Mouse (Mus musculus) ES-E14 (cell line): ENCODE results near the gene Rasa3.

Source experiments
- CHD2 ChIP-seq: IDR thresholded peaks from 2 replicates; pipeline ENCODE4 v1.6.1; 2014; ENCODE audit warnings: mild to moderate bottlenecking, low read depth, low read length, inconsistent platforms
- HCFC1 ChIP-seq: IDR thresholded peaks from 2 replicates; pipeline ENCODE4 v1.6.1; 2012; ENCODE audit warnings: low read length, inconsistent platforms, borderline replicate concordance; ENCODE audit not compliant: insufficient read depth
- ZC3H11A ChIP-seq: IDR thresholded peaks from 2 replicates; pipeline ENCODE4 v1.6.1; 2012; ENCODE audit warnings: low read depth, mild to moderate bottlenecking, inconsistent platforms, low read length, borderline replicate concordance
- ZNF384 ChIP-seq: IDR thresholded peaks from 2 replicates; pipeline ENCODE4 v1.6.1; 2012; ENCODE audit warnings: low read depth, low read length, inconsistent platforms

GRCm38 (mm10) chr8:13675524-13675923 is 1.9 kb downstream of the Rasa3 start:
- TF ChIP-seq HCFC1 (no peak), CHD2 (no peak), ZC3H11A (no peak), ZNF384 (no peak)
